Mouse (Mus musculus): ENCODE measurements around the gene Utp4.
"Not testable (repeated sequence)": the region's sequence is repeated elsewhere in the genome, so short reads cannot be mapped to it uniquely, and the experiment has no call there.

Gene Utp4

DNA sequence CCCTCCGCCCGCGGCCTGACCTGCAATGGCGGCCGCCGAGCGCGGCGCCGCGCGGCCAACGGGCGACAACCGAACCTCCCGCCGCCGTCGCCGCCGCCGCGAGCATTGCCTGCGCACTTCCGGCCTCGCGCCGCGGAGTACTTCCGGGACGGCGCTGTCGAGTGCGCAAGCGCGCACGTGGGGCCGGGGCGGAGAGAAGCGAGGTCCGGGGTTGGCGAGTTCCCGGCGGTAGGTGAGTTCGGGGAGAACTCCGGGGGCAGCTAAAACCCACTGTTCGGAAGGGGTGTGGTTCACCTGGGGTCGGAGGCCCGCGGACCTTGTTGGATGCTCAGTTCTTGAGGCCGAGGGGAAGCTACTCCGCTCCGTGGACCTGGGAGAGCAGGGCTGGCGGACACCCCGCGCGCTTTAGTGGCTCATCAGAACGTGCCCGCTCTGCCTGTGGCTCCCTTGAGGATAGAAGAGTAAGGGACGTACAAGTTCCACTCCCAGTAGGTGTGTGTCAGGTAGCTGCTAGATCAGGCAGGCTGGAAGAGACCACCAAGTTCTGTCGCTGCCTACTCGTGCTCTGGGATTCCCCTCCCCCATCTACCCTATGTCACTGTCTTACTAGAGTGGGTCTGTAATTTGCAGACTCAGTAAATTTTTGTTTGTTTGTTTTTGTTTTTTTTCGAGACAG is at the start of gene Utp4:
Gene Utp4, plus strand, starts transcription at position 156 of the 676 bp plus-strand sequence.
- DNase-seq (ENCODE audit: low read depth) = peak; percentile 86

DNA sequence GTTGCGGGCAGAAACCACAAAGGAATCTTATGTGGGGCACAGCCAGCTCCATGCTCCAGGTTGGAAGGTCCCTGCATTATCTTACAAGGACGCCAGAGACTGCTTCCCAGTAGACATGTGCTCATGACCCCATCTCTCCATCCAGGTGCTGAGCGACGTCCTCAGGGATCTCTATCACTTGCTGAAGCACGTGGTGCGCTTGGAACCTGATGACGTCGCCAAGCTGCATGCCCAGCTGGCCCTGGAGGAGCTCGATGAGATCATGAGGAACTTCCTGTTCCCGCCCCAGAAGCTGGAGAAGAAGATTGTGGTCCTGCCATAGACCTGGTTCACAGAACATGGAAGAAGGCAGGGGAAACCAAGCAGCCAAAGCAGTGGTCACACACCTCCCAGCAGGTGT is 43.4 kb upstream of the Utp4 start:
- no peak for DNase-seq (ENCODE audit: low read depth)

DNA sequence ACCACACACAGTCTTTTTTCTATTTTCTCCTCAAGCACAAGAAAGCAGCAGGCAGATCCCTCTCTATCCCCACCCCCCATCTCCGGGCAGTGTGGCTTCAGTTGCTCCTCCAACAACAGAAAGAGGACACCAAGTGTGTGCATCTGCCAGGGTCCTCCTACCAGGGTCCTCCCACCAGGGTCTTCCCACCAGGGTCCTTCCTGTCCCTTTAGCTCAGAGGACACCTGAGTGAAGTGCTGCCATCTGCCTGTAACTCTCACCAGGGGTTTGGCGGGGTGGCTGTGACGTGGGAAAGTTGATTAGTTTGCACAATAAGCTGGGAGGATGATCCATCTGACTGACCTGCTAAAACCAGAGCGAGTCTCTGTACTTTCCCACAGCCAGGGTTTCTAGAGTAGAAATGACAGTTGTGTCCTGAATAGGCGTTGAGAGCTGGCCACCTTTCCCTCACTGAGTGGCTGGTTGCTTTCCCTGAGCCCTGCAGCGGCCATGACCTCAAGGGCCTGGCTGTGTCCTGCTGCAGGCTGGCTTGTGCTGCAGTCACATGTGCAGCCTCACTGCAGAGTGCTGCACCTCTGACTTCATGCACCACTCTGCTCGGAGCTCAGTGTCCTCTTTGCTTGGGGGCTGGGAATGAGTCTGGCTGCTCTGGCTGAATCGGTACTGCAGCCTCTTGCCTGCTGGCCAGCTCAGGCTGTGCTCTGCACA is 38.7 kb upstream of the Utp4 start:
- no peak for DNase-seq (ENCODE audit: low read depth)

DNA sequence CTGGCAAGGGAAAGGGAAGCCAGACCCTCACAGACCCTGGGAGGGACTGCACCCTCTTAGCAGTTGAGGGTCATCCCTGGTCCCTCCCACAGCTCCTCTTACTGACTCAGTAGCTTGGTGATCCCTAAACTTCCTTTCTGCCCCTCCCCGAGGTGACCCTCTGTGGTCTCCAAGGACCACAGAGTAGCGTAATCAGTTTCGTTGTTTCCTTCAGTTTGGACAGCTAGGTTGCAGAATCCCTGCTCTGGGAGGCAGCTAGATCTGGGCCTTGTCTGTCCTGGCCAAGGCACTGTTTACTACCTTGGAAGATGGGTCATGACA is 38.2 kb upstream of the Utp4 start:
- peak; percentile 51 for DNase-seq (ENCODE audit: low read depth)

DNA sequence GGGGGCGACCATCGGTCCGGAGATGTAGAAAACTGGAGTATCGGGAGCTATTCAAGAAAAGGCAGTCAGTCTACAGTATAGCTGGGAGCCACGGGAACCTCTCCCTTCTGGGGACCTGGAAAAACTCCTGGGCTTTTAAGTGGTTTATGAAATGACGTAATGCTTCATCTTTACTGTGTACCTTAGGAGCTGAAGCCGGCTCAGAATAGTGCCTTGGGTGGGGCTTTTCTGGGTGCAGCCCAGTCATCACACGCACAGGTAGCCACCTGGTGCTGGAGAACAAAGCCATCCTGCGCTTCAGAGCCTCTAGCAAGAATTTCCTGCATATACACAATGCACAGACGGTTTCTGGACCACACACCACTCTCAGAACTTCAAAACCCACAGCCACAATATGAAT is 30.6 kb upstream of the Utp4 start:
- DNase-seq (ENCODE audit: low read depth) = no peak

DNA sequence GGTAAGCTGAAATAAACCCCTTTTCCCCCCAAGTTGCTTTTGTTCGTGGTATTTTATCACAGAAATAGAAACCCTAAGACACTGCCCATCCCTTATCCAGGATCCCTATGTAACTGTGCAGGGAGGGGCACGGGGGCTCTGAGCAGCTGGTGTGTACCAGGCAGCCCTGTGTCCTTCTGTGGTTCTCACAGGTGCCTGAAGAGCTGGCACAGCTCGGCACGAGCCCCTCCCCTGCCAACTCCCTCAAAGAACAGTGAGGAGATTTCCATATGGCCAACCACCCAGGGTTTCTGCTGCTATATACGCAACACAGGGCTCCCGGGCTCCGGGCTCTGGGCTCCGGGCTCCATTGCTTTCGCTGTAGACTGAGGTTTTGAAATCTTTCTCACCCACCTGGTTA is 28.1 kb upstream of the Utp4 start:
- DNase-seq (ENCODE audit: low read depth) = no peak

DNA sequence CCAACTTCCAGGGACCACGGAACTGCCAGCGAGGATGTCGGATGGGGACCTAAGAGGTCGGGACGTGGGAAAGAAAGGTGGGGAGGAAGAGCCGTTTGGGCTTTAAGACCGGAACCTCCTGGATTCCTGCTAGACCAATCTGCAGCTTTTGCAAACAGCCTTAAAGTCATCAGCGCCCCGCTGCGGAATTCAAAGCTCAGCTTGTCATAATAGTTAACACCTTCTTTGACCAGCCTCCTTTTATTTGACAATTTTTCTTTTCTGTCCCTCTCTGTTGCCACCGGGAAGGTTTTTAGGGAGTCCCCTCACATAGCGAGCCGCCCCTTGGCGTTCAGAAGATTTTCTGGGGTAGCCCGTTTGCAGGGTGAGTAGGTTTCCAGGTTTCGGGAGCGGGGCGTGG is 23.4 kb upstream of the Utp4 start, which contains the start of gene Has3:
Gene Has3, plus strand, starts transcription at position 192 of the 400 bp plus-strand sequence.
- no peak for DNase-seq (ENCODE audit: low read depth)

DNA sequence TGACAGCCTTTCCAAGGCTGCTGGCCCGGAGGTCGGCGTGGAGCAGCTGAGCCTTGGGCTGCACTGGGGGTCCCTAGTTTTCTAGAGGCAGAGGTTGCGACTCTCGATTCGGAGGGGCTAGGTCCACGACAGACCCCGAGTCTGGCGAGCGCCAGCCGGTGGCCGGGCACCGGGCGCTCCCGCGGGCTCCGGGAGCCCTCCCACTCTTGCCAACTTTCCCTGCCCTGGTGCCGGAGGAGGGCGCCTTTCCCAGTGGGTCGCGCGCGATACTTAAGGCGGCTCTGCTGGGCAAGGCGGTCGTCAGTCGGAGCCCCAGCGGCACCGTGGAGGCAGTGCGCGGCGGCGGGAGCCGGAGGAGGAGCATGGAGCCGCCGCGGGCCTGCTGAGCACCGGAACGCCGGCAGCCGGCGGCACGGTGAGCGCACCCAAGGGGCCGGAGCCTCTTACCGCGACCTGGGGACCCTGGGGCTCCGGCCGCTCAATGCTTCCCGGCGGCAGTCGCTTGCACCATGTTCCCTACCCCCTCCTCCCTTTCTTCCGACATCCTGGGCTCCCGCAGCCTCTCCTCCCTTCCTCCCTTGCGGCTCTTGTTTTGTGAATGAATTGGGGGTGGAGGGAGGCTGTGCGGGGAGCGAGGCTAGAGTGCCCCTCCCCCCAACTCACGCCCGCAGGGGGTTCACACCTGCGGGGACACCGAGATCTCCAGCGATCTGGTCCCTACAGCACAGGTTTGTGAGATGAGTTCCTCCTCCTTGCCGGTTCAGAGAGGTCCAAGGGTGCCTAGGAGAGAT is 22.7 kb upstream of the Utp4 start:
- DNase-seq (ENCODE audit: low read depth) = no peak

DNA sequence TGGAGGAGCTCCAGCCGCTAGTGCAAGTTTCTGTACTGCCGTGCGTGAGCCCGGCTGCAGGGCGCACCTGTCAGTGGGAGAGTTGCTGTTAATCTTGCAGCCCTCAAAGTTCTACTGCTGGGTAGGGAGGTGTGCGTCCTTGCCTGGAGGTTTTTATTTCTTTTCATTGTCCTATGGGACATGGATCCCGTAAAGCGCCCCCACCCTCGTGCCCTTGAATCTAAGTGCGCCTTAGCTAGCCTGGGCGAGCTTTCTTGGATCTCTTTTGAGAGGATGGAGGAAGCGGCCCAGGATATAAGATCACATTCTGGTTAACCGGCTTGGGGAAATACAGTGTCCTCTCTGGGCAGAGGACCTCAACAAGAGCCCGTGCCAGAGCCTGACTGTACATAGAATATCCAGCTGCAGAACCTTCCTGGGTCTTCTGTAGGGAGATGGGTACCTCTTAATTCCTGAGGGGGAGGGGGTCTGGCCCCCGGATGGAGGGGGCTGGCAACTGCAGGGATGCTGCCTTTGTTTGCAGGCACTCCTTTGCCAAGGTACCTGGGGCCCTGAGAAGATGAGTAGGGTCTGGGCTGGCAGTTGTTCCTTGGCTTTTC is 22.0 kb upstream of the Utp4 start:
- DNase-seq (ENCODE audit: low read depth) = no peak

DNA sequence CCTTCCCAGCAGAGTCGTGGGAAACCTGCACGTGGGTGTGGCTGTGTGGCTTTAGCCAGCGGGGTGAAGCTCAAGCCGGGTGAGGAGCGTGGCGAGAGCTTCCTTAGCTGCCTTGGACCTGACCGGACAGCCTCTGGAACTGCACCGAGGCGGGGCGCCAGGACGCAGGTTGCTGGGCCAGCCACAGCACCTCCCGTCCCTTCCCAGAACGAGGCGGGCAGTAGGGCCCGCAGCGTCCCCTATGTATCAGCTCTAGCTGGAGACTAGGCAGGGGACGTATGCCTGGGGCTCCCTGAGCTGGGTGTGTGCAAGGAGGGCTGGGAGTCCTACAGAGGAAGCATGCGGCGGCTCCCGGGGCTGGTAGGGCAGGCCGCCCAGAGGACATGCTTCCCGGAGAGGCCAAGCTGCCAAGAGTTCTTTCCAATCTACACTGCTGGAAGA is 21.5 kb upstream of the Utp4 start:
- no peak for DNase-seq (ENCODE audit: low read depth)

DNA sequence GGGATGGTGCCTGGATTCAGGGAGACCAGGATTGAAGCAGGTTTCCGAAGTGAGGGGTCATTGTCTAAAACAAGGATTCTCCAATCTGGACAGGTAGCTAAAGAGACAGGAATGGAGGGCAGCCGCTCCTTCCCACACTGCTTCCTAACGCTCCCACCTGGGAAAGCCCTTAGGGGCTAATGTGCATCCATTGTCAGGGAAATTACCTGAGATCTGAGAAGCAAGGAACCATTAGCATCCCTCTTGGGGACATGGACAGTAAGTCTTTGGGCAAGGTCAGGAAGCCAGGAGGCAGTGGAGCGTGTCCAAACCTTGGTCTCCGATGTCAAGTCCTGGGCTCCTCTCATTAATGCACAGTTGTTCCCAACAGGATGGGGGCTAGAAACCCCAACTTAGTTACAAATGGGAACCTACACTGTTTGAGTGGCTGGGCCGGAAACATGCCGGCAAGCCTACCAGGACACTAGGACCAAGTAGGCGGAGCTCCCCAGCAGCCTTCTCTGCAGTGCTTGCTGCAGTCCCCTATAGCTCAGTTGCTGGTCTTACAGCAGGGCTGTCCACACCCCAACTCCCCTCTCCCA is 20.9 kb upstream of the Utp4 start:
- DNase-seq (ENCODE audit: low read depth) = no peak

DNA sequence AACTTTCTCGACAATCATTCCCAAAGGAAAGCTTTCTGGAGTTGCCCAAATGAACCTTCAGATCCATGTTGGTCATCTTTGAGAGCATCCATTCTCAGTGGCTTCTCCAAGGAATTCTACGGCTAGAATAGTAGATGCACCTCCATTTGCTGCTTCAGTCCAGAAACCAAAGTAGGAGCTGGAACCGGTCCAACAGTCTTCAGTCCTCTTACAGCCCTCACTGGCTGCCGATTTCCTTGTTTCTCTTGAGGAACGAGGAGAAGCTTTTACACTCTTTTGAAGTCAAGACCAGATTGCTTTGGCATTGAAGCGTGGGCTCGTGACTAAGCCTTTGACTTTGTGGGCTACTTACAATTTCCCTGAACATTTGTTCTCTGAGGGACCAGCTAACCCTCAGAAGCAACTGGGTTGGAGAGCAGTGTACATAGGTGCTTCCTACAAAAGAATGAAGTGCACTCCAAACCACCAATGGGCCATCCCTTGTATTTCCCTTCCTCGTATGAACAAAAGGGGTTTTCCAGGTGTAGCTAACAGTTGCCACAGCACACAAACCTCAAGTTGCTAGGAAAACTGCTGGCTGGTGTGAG is 13.2 kb upstream of the Utp4 start:
- no peak for DNase-seq (ENCODE audit: low read depth)

DNA sequence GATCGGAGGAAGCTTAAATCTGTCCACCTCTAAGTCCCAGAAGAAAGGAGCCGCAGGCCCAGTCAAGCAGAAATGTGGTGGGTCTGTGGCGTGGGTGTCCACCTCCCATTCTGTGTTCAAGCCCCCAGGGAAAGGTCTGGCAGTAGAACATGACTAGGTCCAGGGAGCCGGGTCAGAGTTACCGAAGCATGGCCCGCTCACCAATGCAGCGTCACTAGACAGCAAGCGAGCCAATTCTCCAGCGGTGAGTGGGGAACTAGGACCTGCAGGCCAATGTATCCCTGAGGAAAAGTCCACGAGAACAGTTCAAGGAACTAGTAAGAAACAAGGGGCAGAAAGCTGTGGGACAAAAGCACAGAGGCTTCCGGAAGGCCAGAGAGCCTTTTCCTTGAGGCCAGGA is 9.3 kb upstream of the Utp4 start:
- DNase-seq (ENCODE audit: low read depth) = not testable (repeated sequence)

DNA sequence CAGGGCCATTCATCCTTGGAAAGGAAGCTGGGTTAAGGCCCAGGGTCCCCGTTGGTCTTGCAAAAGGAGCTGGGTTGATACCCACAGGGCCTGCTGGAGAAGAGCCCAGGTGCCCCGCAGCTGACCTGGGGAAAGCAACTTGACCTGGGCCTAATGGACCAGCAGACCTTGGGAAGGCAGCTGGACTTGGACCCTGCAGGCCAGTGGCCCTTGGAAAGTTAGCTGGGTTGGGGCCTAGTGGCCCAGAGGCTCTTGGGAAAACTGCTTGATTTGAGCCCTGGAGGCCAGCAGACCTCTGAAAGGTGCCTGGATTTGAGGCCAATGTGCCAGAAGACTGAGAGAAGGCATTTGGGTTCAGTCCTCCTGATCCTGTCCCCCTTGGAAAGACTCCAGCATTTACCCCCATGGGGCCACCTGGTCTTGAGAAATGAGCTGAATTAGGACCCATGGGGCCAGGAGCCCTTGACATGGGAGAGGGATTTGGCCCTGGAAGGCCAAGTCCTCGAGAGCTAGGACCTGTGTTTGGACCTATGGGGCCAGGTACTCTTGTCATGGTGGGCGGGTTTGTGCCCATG is 8.5 kb upstream of the Utp4 start:
- DNase-seq (ENCODE audit: low read depth) = not testable (repeated sequence)

DNA sequence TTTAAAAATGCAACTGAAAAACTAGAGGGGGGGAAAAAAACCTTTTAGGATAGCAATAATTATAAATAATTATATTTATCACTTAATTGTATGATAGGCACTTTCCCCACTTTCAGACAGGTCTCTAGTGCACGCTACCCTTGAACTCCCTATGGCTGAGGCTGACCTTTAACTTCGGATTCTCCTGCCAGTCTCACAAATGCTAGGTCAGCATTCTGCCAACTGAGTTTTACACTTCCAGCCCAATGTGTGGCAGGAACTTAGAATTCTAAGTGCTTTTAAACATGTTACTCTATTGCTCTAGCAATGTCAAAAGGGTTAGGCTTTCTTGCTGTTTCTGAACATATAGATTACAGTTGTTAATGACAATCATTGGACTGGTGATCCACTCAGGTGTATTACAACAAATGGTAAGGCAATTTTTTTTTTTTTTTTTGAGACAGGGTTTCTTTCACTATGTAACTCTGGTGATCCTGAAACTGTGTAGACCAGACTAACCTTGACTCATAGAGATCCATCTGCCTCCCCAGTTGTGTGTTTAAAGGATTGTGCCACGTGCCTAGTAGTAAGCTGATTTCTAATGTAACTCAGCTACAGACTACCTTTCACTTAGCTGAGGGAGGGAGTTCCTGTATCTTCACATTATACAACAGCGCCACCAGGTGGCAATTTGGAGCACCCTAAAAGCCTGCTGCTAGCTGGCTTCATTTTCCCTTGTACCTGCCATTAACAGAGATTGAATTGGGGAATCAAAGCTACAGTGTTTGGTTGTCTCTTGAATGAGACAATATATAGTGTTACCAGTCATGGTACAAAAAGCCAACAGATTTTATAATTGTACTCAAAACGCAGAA is 5.9 kb upstream of the Utp4 start:
- peak; percentile 89 for DNase-seq (ENCODE audit: low read depth)

DNA sequence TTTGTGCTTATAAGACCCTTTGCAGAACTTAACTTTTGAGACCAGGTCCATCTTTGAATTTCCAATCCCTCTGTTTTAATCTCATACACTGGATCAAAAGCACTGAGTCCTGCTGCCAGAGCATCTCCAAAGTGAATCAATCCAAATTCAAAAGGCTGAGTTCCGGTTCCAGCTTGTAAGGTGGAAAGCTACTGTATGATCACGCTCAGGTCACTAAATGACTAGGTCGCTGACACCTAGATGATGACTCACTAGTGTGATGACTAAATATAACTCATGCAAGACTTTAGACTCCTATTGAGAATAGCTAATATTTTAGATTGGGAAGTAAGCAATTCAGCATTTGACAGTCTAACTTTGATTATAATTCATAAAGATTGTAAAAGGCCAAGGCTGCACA is 4.6 kb upstream of the Utp4 start:
- DNase-seq (ENCODE audit: low read depth) = peak; percentile 42

DNA sequence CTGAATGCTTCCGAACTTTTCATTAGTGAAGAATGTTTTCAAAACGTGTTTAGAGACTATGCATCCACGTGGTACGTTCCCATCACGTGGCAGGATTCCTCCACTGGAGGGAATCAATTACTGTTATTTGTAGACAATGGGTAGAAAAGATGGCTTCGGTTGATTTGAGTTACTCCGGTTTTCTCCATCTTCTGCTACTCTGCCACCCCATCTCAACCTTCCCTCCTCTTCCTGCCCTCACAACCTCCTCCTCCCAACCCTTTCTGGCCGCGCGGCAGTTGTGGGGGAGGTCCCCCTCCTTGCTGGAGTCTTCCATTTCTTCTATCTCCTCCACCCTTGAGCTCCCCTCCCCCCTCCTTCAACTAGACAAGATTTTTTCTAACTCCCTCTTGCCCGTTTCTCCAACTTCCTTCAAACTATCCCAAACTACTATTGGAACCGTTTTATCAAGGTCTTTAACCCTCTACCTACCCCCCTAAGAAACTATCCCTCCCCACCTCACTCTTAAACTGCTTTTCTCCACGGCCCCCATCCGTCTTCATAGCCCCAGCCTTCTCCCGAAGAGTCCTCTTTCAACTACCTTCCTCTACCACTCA is 1.1 kb upstream of the Utp4 start:
- peak; percentile 85 for DNase-seq (ENCODE audit: low read depth)

DNA sequence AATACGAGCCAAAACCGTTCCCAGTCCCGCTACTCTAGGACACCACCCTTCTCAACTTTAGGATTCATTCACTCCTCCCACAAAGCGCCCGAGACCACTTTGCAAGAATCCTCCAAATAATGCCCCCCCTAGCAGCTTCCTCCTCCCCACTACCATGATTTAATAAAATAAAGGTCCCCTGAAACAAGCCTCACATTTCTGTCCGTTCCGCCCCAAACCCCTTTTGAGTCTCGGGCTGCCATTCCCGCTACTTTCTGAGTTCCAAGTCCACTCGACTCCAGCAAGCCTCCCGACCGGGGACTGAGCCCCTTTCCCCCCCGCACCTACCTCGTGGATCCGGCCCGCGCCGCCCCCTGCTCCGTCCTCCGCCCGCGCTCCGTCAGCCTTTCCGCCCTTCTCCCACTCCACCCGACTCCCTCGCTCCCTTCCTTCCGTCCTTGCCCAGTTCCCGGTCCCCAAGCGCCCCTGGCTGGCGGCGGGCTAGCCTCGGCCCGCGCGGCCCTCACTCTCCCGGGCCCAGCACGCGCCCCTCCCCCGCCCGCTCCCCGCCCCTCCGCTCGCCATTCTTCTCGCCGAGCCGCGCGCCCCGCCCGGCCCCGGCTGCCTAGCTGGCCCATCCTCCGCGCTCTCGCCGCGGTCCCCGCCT is 507 bp upstream of the Utp4 start:
- peak; percentile 58 for DNase-seq (ENCODE audit: low read depth)

DNA sequence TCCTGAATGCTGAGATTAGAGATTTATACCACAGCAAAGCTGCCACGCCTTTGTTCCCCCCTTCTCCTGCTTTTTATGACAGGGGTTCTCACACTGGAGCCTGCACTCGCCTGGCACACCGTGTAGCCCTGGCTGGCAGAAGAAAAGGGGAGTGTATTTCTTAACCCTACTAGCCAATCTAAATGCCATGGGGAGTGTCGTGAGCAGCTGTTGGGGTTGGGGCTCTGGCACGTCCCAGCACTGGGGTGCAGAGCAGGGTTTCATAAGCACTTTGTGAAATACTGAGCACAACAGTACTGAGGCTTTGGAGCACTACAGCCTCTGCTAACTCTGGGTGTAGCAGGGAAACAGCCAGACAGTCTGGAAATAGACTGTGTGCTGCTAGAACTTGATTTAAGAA is 6.0 kb downstream of the Utp4 start:
- no peak for DNase-seq (ENCODE audit: low read depth)

Measured in 416B (cell line).